Mouse (Mus musculus) kidney, postnatal 25 days (tissue): Measurements from ENCODE around the gene Krtap4-2.
"Not testable (repeated sequence)": the region's sequence is repeated elsewhere in the genome, so short reads cannot be mapped to it uniquely, and the experiment has no call there.

Experiments
- DNase-seq, 2 experiments: peaks; one replicate each; pipeline ENCODE4 v3.0.0; 2021; ENCODE audit warnings: mixed read lengths in 2 of 2

Gene Krtap4-2

GRCm38 (mm10) chr11:99634653-99635134, at the start of gene Krtap4-2:
Gene Krtap4-2, minus strand, starts transcription at chr11:99635084.
- DNase-seq: no peak

GRCm38 (mm10) chr11:99683481-99683880, 48.6 kb upstream of the Krtap4-2 start:
- DNase-seq: no peak

- no peak for DNase-seq
Observed at GRCm38 (mm10) chr11:99665860-99666259, 31.0 kb upstream of the Krtap4-2 start, which contains the start of gene Krtap4-6. Gene Krtap4-6, minus strand, starts transcription at chr11:99665960.

- DNase-seq: no peak
Observed at GRCm38 (mm10) chr11:99662802-99663201, 27.9 kb upstream of the Krtap4-2 start.

- no peak for DNase-seq
Observed at GRCm38 (mm10) chr11:99659256-99659655, 24.4 kb upstream of the Krtap4-2 start.

GRCm38 (mm10) chr11:99658467-99659010, 23.7 kb upstream of the Krtap4-2 start, which contains the start of gene Gm11563:
Gene Gm11563, minus strand, starts transcription at chr11:99658960.
- DNase-seq: not testable (repeated sequence)

GRCm38 (mm10) chr11:99657051-99657450, 22.2 kb upstream of the Krtap4-2 start:
- no peak for DNase-seq

- no peak for DNase-seq
Observed at GRCm38 (mm10) chr11:99650136-99650535, 15.3 kb upstream of the Krtap4-2 start, which contains the start of gene Gm11555. Gene Gm11555, minus strand, starts transcription at chr11:99650236.

- no peak for DNase-seq
Observed at GRCm38 (mm10) chr11:99646444-99646843, 11.6 kb upstream of the Krtap4-2 start.

- DNase-seq: no peak
Observed at GRCm38 (mm10) chr11:99644351-99644750, 9.5 kb upstream of the Krtap4-2 start.

- DNase-seq: not testable (repeated sequence)
Observed at GRCm38 (mm10) chr11:99643635-99644139, 8.8 kb upstream of the Krtap4-2 start, which contains the start of gene Krtap4-7. Gene Krtap4-7, minus strand, starts transcription at chr11:99644089.

- DNase-seq: no peak
Observed at GRCm38 (mm10) chr11:99640926-99641325, 6.0 kb upstream of the Krtap4-2 start.

- no peak for DNase-seq
Observed at GRCm38 (mm10) chr11:99637086-99637485, 2.2 kb upstream of the Krtap4-2 start.

- no peak for DNase-seq
Observed at GRCm38 (mm10) chr11:99633293-99633692, 1.6 kb downstream of the Krtap4-2 start.

- DNase-seq: no peak
Observed at GRCm38 (mm10) chr11:99630890-99631289, 4.0 kb downstream of the Krtap4-2 start.

- no peak for DNase-seq
Observed at GRCm38 (mm10) chr11:99628138-99628537, 6.7 kb downstream of the Krtap4-2 start, which contains the start of gene Krtap4-1. Gene Krtap4-1, minus strand, starts transcription at chr11:99628238.

- DNase-seq: no peak
Observed at GRCm38 (mm10) chr11:99620335-99620734, 14.5 kb downstream of the Krtap4-2 start, which contains the start of gene Gm11562. Gene Gm11562, minus strand, starts transcription at chr11:99620435.

- no peak for DNase-seq
Observed at GRCm38 (mm10) chr11:99614796-99615363, 20.0 kb downstream of the Krtap4-2 start, which contains the start of gene Krtap2-4. Gene Krtap2-4, minus strand, starts transcription at chr11:99614846.

GRCm38 (mm10) chr11:99610089-99610488, 24.8 kb downstream of the Krtap4-2 start, which contains the start of gene Gm11937:
Gene Gm11937, minus strand, starts transcription at chr11:99610189.
- not testable (repeated sequence) for DNase-seq

- no peak for DNase-seq
Observed at GRCm38 (mm10) chr11:99609126-99609525, 25.8 kb downstream of the Krtap4-2 start.

- DNase-seq: not testable (repeated sequence)
Observed at GRCm38 (mm10) chr11:99603208-99603607, 31.7 kb downstream of the Krtap4-2 start, which contains the start of gene Gm11938. Gene Gm11938, minus strand, starts transcription at chr11:99603308.

- DNase-seq: not testable (repeated sequence)
Observed at GRCm38 (mm10) chr11:99597742-99598141, 37.1 kb downstream of the Krtap4-2 start, which contains the start of gene Krtap9-3. Gene Krtap9-3, minus strand, starts transcription at chr11:99598105.

- no peak for DNase-seq
Observed at GRCm38 (mm10) chr11:99590981-99591380, 43.9 kb downstream of the Krtap4-2 start, which contains the start of gene Krtap1-3. Gene Krtap1-3, minus strand, starts transcription at chr11:99591339.
